27 mouse cellular contexts compared by ENCODE assay signal in the genomic region with DNA sequence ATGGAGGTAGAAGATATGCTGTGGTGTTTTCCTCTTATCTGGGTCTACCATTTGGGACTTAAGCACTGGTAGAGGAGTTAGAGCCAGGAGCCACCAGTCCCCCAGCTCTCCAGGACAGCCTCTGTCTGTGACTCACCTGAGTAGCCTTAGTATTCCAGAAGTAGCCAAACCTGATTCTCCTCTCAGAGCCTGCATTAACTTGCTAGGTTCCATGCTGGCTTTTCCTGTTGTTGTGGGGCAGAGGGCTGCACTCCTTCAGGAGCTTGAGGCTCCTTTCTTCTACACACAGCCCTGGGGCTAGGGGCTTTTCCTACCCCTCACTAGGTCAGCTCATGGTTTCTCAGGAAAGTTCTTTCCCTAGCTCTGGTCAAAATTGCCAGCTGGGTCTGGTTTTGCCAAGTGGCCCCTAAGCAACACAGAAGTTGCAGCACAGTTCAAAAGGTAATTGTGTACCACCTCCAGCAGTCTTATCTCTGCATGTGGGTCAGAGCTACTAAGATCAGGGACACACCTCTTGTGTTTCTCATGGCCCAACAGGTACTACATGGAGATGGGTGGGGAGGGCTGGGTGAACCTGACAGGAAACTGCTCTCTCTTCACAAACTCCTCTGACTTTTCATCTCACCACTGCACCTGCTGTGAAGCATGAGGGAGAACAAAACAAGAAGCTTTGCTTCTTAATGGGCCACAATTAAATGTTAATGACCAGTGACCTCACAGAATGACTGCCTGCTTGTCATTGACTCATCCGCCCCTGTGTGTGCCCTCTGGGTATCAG.
DNase-seq lines count a peak whose midpoint lies in the region; ATAC-seq and TF ChIP-seq lines count a peak whose summit lies in the region.
"Had no signal": no experiment of that assay in that cellular context is flagged by ENCODE, and none has a peak within 500 bp of the region (broad histone marks: within the 10 kb centered on the region; RNA-seq: fewer than 3 reads in every experiment).

No protein-coding gene starts in this region.

- H3K27ac ChIP-seq in lung, postnatal 0 days (ENCODE audit: low read length): no peak overlapping the region
- peak overlapping the region; percentile 44; the same call in 1 of the 2 replicates for H3K27ac ChIP-seq in stomach, embryonic 14.5 days (ENCODE audit: low read length)
- no peak overlapping the region for H3K27ac ChIP-seq in hindbrain, embryonic 14.5 days
- H3K27ac ChIP-seq: forebrain, embryonic 10.5 days; heart, embryonic 10.5 days; hindbrain, embryonic 15.5 days; liver, embryonic 13.5 days; macrophage; neural tube, embryonic 13.5 days had no signal

- no peak overlapping the region for H3K4me3 ChIP-seq in lung, postnatal 0 days (ENCODE audit: low read depth, low read length)
- H3K4me3 ChIP-seq in stomach, embryonic 14.5 days (ENCODE audit: low read depth, low read length): no peak overlapping the region
- no peak overlapping the region for H3K4me3 ChIP-seq in hindbrain, embryonic 14.5 days (replicated peaks; ENCODE audit: low read length)
- H3K4me3 ChIP-seq: forebrain, embryonic 10.5 days; heart, embryonic 10.5 days; hindbrain, embryonic 15.5 days; liver, embryonic 13.5 days; myocyte; neural tube, embryonic 13.5 days had no signal

- 70% methylated on average over 1 of the region's 1 CpGs for WGBS in lung, postnatal 0 days
- WGBS in stomach, embryonic 14.5 days: 53% methylated on average over 1 of the region's 1 CpGs
- 38% methylated on average over 1 of the region's 1 CpGs for WGBS in hindbrain, embryonic 14.5 days

- peak; percentile 30 for ATAC-seq in lung, postnatal 0 days
- ATAC-seq in stomach, embryonic 14.5 days (ENCODE audit: insufficient number of reproducible peaks, insufficient read depth, low FRiP score, low read depth): no peak; the same call in 1 of the 2 replicates
- no peak for ATAC-seq in hindbrain, embryonic 14.5 days (ENCODE audit: low FRiP score)
- ATAC-seq: forebrain, embryonic 16.5 days; midbrain, embryonic 16.5 days had no signal

- H3K36me3 ChIP-seq in lung, postnatal 0 days (ENCODE audit: insufficient read depth, low read length): no peaks in the 10 kb centered on the region
- H3K36me3 ChIP-seq in stomach, embryonic 14.5 days (ENCODE audit: control insufficient read depth, insufficient read depth, low read length): no peaks in the 10 kb centered on the region
- no peaks in the 10 kb centered on the region for H3K36me3 ChIP-seq in hindbrain, embryonic 14.5 days (replicated peaks; ENCODE audit: control insufficient read depth, insufficient read depth)
- H3K36me3 ChIP-seq: forebrain, embryonic 10.5 days; G1E; heart, embryonic 10.5 days; hindbrain, embryonic 15.5 days; liver, embryonic 13.5 days; neural tube, embryonic 13.5 days had no signal

- H3K9me3 ChIP-seq in lung, postnatal 0 days (ENCODE audit: low read length): no peaks in the 10 kb centered on the region
- no peaks in the 10 kb centered on the region for H3K9me3 ChIP-seq in stomach, embryonic 14.5 days (ENCODE audit: control insufficient read depth, low read depth, low read length)
- no peaks in the 10 kb centered on the region for H3K9me3 ChIP-seq in hindbrain, embryonic 14.5 days (ENCODE audit: control insufficient read depth, low read length)
- H3K9me3 ChIP-seq: forebrain, embryonic 10.5 days; G1E; heart, embryonic 10.5 days; hindbrain, embryonic 15.5 days; neural tube, embryonic 13.5 days had no signal

- no peak for TF ChIP-seq EP300 in lung, postnatal 0 days (IDR thresholded peaks at IDR 0.05)

- peak; percentile 19 for DNase-seq in lung, postnatal 0 days (ENCODE audit: low spot score)
- DNase-seq in lung, postnatal 4 days: no peak
- DNase-seq in WW6 (ENCODE audit: low read depth, low spot score): peak; percentile 55
- DNase-seq in urinary bladder, postnatal 36 days (ENCODE audit: low spot score in 2 of 2): peak; percentile 52 to 54
- no peak for DNase-seq in cerebellum, adult 11-12 months
- DNase-seq in hindbrain, embryonic 14.5 days (ENCODE audit: low spot score): no peak
- DNase-seq: adrenal gland, postnatal 25 days; cerebellum, adult 9-11 months; gastrocnemius, postnatal 10 days; heart, postnatal 4 days; kidney, adult 18-20 months; kidney, postnatal 4 days; layer of hippocampus, adult 9-11 months; liver, embryonic 13.5 days; lung, adult 2 months; right cerebral cortex, adult 18-20 months; thymus, postnatal 36 days had no signal

- TF ChIP-seq CTCF in lung, postnatal 0 days (IDR thresholded peaks at IDR 0.05): no peak

- H3K9ac ChIP-seq in lung, postnatal 0 days (replicated peaks; ENCODE audit: low read depth): no peak overlapping the region
- no peak overlapping the region for H3K9ac ChIP-seq in stomach, embryonic 14.5 days (replicated peaks; ENCODE audit: low read depth, low read length)
- H3K9ac ChIP-seq in hindbrain, embryonic 14.5 days: no peak overlapping the region
- H3K9ac ChIP-seq: hindbrain, embryonic 15.5 days; liver, embryonic 13.5 days; neural tube, embryonic 13.5 days had no signal

- no peak overlapping the region for H3K4me2 ChIP-seq in lung, postnatal 0 days (replicated peaks; ENCODE audit: low read depth, low read length)
- no peak overlapping the region for H3K4me2 ChIP-seq in stomach, embryonic 14.5 days (replicated peaks; ENCODE audit: low read depth, low read length)
- H3K4me2 ChIP-seq in hindbrain, embryonic 14.5 days (replicated peaks): no peak overlapping the region
- H3K4me2 ChIP-seq: hindbrain, embryonic 15.5 days; liver, embryonic 13.5 days; neural tube, embryonic 13.5 days had no signal

- H3K27me3 ChIP-seq in lung, postnatal 0 days (replicated peaks; ENCODE audit: insufficient read depth, low read length): no peaks in the 10 kb centered on the region
- no peaks in the 10 kb centered on the region for H3K27me3 ChIP-seq in stomach, embryonic 14.5 days (ENCODE audit: control insufficient read depth, insufficient read depth, low read length)
- no peaks in the 10 kb centered on the region for H3K27me3 ChIP-seq in hindbrain, embryonic 14.5 days (ENCODE audit: control insufficient read depth, insufficient read depth, low read length)
- H3K27me3 ChIP-seq: hindbrain, embryonic 15.5 days; liver, embryonic 13.5 days; neural tube, embryonic 13.5 days had no signal

- H3K4me1 ChIP-seq in lung, postnatal 0 days (ENCODE audit: insufficient read depth, low read depth, low read length): no peaks in the 10 kb centered on the region
- no peaks in the 10 kb centered on the region for H3K4me1 ChIP-seq in stomach, embryonic 14.5 days (ENCODE audit: control insufficient read depth, insufficient read depth, low read length)
- no peaks in the 10 kb centered on the region for H3K4me1 ChIP-seq in hindbrain, embryonic 14.5 days (replicated peaks; ENCODE audit: control insufficient read depth, insufficient read depth, low read length)
- H3K4me1 ChIP-seq: heart, embryonic 10.5 days; hindbrain, embryonic 15.5 days; liver, embryonic 13.5 days had no signal

Comparison
In these comparisons a context has a peak if more than half of its experiments do, and no peak if none do; other contexts are left out.
1. DNase-seq: peak in lung, postnatal 0 days (single experiment), WW6 (single experiment) and urinary bladder, postnatal 36 days (2 of 2); none in lung, postnatal 4 days (0 of 2), cerebellum, adult 11-12 months (single experiment) and hindbrain, embryonic 14.5 days (single experiment).